Comparison of ENCODE assay signal across 15 mouse cellular contexts in the genomic region with DNA sequence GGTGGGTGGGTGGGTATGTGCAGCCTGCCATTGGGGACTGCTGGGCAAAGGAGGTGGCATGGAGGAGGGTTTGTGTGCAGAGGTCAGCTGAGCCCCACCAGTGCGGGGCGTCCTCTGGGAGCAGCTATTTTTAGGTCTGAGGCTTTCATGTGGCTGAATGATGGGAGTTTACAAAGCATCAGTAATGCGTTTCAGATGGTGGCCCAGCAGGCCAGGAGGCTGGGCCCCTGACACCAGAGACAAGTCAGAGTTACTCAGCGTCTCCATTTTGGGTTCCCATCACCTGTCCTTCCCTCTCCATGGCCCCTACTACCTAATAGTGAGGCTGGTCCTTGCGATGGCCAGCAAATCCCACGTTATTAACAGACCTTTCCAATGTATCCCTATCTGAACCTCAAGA. TPM values are rescaled to one million over a fixed set of nuclear protein-coding genes. Genes with fewer than 3 reads are reported as not detected.
DNase-seq lines count a peak whose midpoint lies in the region; ATAC-seq and TF ChIP-seq lines count a peak whose summit lies in the region.
"Had no signal": no experiment of that assay in that cellular context is flagged by ENCODE, and none has a peak within 500 bp of the region (broad histone marks: within the 10 kb centered on the region; RNA-seq: fewer than 3 reads in every experiment).

No protein-coding gene starts in this region.

- 49% methylated on average over 6 of the region's 6 CpGs for WGBS in heart, embryonic 16.5 days
- WGBS in lung, adult 2 months: 48% methylated on average over 6 of the region's 6 CpGs
- WGBS in olfactory bulb, adult 2 months: 49% methylated on average over 6 of the region's 6 CpGs
- WGBS in liver, embryonic 12.5 days (ENCODE audit: insufficient replicate concordance): 64% methylated on average over 6 of the region's 6 CpGs

- no peaks in the 10 kb centered on the region for H3K9me3 ChIP-seq in heart, embryonic 16.5 days (replicated peaks; ENCODE audit: control insufficient read depth, low read length)
- no peaks in the 10 kb centered on the region for H3K9me3 ChIP-seq in liver, embryonic 12.5 days (replicated peaks)
- H3K9me3 ChIP-seq: forebrain, embryonic 13.5 days had no signal

- no peak overlapping the region for H3K27ac ChIP-seq in heart, embryonic 16.5 days (ENCODE audit: low read length)
- H3K27ac ChIP-seq in olfactory bulb, adult 2 months (ENCODE audit: insufficient read depth, low read depth, low read length): peak overlapping the region; percentile 88
- H3K27ac ChIP-seq in liver, embryonic 12.5 days: no peak overlapping the region
- H3K27ac ChIP-seq: forebrain, embryonic 13.5 days had no signal

- no peak for TF ChIP-seq POLR2A in lung, adult 2 months (IDR thresholded peaks at IDR 0.05; ENCODE audit: borderline replicate concordance, extremely low read depth, low read depth, low read length)
- TF ChIP-seq POLR2A in olfactory bulb, adult 2 months (IDR thresholded peaks at IDR 0.05; ENCODE audit: insufficient read depth, low read depth, low read length): no peak

- peaks cover 41% of the 10 kb centered on the region for H3K4me1 ChIP-seq in heart, embryonic 16.5 days (ENCODE audit: control insufficient read depth, insufficient read depth, low read length)
- peaks cover 43% of the 10 kb centered on the region for H3K4me1 ChIP-seq in lung, adult 2 months (ENCODE audit: control insufficient read depth, insufficient read depth, low read length)
- H3K4me1 ChIP-seq in olfactory bulb, adult 2 months (ENCODE audit: control insufficient read depth, insufficient read depth, low read length): peaks cover 79% of the 10 kb centered on the region
- H3K4me1 ChIP-seq in liver, embryonic 12.5 days: peaks cover 12% of the 10 kb centered on the region; the same call in 1 of the 2 replicates
- H3K4me1 ChIP-seq: forebrain, embryonic 13.5 days had no signal

- H3K4me2 ChIP-seq in heart, embryonic 16.5 days (ENCODE audit: low read depth, low read length): no peak overlapping the region
- H3K4me2 ChIP-seq in liver, embryonic 12.5 days: no peak overlapping the region
- H3K4me2 ChIP-seq: forebrain, embryonic 13.5 days had no signal

- ATAC-seq in heart, embryonic 16.5 days (replicated peaks; ENCODE audit: extremely low read depth, insufficient read depth, low FRiP score): no peak
- ATAC-seq in liver, embryonic 12.5 days: no peak
- ATAC-seq: forebrain, embryonic 13.5 days; hindbrain, embryonic 16.5 days had no signal

- no peak overlapping the region for H3K4me3 ChIP-seq in heart, embryonic 16.5 days (ENCODE audit: low read length)
- H3K4me3 ChIP-seq in lung, adult 2 months (replicated peaks; ENCODE audit: extremely low read depth, low read depth, low read length): no peak overlapping the region
- no peak overlapping the region for H3K4me3 ChIP-seq in olfactory bulb, adult 2 months (ENCODE audit: insufficient read depth, low read depth, low read length)
- H3K4me3 ChIP-seq in liver, embryonic 12.5 days: no peak overlapping the region
- H3K4me3 ChIP-seq: forebrain, embryonic 13.5 days had no signal

- TF ChIP-seq CTCF in lung, adult 2 months (IDR thresholded peaks at IDR 0.05; ENCODE audit: insufficient read depth, low read length): no peak
- no peak for TF ChIP-seq CTCF in olfactory bulb, adult 2 months (IDR thresholded peaks at IDR 0.05; ENCODE audit: insufficient read depth, low read depth, low read length)

- no peaks in the 10 kb centered on the region for H3K27me3 ChIP-seq in heart, embryonic 16.5 days (ENCODE audit: control insufficient read depth, insufficient read depth, low read length)
- 0 out of 2 replicates have a peak, but pooled peaks cover 10% of the 10 kb centered on the region for H3K27me3 ChIP-seq in liver, embryonic 12.5 days (replicated peaks)
- H3K27me3 ChIP-seq: forebrain, embryonic 13.5 days had no signal

- DNase-seq in heart, adult 9 months (ENCODE audit: low spot score in 2 of 2): no peak
- DNase-seq in lung, postnatal 10 days: peak; percentile 43
- no peak for DNase-seq in lung, adult 2 months
- DNase-seq in embryo, embryonic 11 days: peak; percentile 41
- no peak for DNase-seq in right cerebral cortex, postnatal 25 days
- DNase-seq: kidney, adult 9 months; layer of hippocampus, postnatal 36 days had no signal

- no peaks in the 10 kb centered on the region for H3K36me3 ChIP-seq in heart, embryonic 16.5 days (ENCODE audit: control insufficient read depth, insufficient read depth)
- no peaks in the 10 kb centered on the region for H3K36me3 ChIP-seq in liver, embryonic 12.5 days

- 0 out of 2 replicates have a peak overlapping the region, but pooled peaks have one; percentile 3 for H3K9ac ChIP-seq in heart, embryonic 16.5 days (ENCODE audit: low read length)
- H3K9ac ChIP-seq in liver, embryonic 12.5 days: no peak overlapping the region
- H3K9ac ChIP-seq: forebrain, embryonic 13.5 days had no signal

RNA-seq across cellular contexts. Expression of a gene that starts 10.2 kb away (rescaled TPM):
- 29.0 and 65.0 TPM in 2 replicates for polyA plus RNA-seq in heart, embryonic 16.5 days (2015; fragmentation: Nextera tagmentation; extraction: Ambion mirVana)
- polyA plus RNA-seq in lung, adult 2 months (2012; rRNA removed): 26.8 and 30.2 TPM in 2 replicates
- 377 and 809 TPM in 2 replicates for polyA plus RNA-seq in olfactory bulb, adult 2 months (2012; ENCODE audit: insufficient read depth, insufficient read length, low replicate concordance, missing spikeins)
- 3.8 and 4.4 TPM in 2 replicates for polyA plus RNA-seq in liver, embryonic 12.5 days (2016; fragmentation: Nextera tagmentation; extraction: Ambion mirVana)

RNA-seq across cellular contexts. Expression of a gene that starts 40.8 kb away (rescaled TPM):
- polyA plus RNA-seq in heart, embryonic 16.5 days (2015; fragmentation: Nextera tagmentation; extraction: Ambion mirVana): 476 and 507 TPM in 2 replicates
- 13.0 and 25.8 TPM in 2 replicates for polyA plus RNA-seq in lung, adult 2 months (2012; rRNA removed)
- polyA plus RNA-seq in olfactory bulb, adult 2 months (2012; ENCODE audit: insufficient read depth, insufficient read length, low replicate concordance, missing spikeins): 531 TPM in 1 of 2 replicates, not detected in the other
- 384 and 391 TPM in 2 replicates for polyA plus RNA-seq in liver, embryonic 12.5 days (2016; fragmentation: Nextera tagmentation; extraction: Ambion mirVana)

RNA-seq across cellular contexts. Expression of a gene that starts 58.8 kb away (rescaled TPM):
- polyA plus RNA-seq in heart, embryonic 16.5 days (2015; fragmentation: Nextera tagmentation; extraction: Ambion mirVana): not detected in 2 replicates
- polyA plus RNA-seq in lung, adult 2 months (2012; rRNA removed): not detected in 2 replicates
- not detected in 2 replicates for polyA plus RNA-seq in olfactory bulb, adult 2 months (2012; ENCODE audit: insufficient read depth, insufficient read length, low replicate concordance, missing spikeins)
- not detected in 2 replicates for polyA plus RNA-seq in liver, embryonic 12.5 days (2016; fragmentation: Nextera tagmentation; extraction: Ambion mirVana)
- polyA plus RNA-seq: forebrain, embryonic 13.5 days; gonadal fat pad, adult 2 months; hindbrain, embryonic 16.5 days; limb, embryonic 14.5 days; urinary bladder, adult 2 months had no signal

Comparison
In these comparisons a context has a peak if more than half of its experiments do, and no peak if none do; other contexts are left out.
1. DNase-seq: peak in lung, postnatal 10 days (single experiment) and embryo, embryonic 11 days (single experiment); none in heart, adult 9 months (0 of 2), lung, adult 2 months (single experiment) and right cerebral cortex, postnatal 25 days (single experiment).